Mouse (Mus musculus) heart, postnatal 36 days (tissue): Measurements from ENCODE around the gene Gm21988. TPM values are rescaled to one million over a fixed set of nuclear protein-coding genes. Genes with fewer than 3 reads are reported as not detected.

Experiments used
- DNase-seq, 2 experiments: peaks; one replicate each; pipeline ENCODE4 v3.0.0; 2021 to 2022
- intact Hi-C: fragments of 180-260 bp; cut with DNase I; formaldehyde crosslinking; loops from one replicate; pipeline ENCODE4 v1.15.1; 2025
- microRNA-seq, 2 experiments: library from miRNA; unstranded; fragments of <30 nt; microRNA quantifications; one replicate each; pipeline ENCODE4 v1.2.0; 2021; ENCODE audit warnings: borderline number of aligned reads in 2 of 2
- total RNA-seq, 2 experiments: library from RNA; stranded (reverse); gene quantifications; 2 replicates each; pipeline ENCODE4 v1.2.3; 2021

Gm21988 gene
- total RNA-seq, 2 experiments from 2014 or later = 2.1 to 3.3 TPM

DNA sequence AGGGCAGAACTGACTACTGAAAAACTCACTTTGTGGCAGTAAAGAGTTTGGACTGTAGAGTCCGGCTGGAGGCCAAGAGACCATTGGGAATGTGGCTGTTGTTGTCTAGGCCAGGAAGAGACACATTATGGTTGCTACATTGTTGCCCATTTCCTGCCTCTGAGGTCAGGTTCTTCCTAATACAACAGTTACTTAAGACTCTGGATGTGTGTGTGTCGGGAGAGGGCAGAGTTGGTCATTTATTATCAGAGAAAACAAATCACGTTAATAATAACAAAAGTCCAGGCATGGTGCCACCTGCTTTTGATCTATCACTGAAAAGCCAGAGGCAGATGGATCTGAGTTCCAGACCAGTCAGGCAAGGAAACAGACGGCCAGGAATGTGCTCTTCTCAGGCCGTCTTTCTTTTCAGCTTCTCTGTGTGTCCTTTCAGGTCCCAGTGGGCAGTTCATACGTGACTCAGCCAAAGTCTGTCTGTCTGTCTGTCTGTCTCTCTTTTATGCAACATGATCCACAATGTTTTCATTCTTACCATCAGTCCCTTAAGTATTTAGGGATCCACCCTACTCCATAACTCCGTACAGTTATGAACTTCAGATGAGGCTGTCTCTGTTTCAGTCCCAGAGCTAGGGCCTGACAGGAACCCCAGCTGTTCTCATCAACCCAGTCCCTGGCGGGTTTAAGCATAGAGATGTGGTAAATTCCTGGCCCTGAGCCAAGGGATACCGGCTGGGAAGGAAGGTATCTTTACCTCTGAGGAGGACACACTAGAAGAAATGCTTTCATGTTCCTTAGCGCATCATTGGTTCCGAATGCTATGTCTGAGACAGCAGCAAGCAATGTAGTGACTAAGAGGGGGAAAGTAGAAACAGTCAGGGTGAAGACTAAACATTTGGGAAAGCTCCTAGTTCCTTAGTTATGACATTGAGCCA, 46.0 kb downstream of the Gm21988 start:
- intact Hi-C loops = no loop called here

DNA sequence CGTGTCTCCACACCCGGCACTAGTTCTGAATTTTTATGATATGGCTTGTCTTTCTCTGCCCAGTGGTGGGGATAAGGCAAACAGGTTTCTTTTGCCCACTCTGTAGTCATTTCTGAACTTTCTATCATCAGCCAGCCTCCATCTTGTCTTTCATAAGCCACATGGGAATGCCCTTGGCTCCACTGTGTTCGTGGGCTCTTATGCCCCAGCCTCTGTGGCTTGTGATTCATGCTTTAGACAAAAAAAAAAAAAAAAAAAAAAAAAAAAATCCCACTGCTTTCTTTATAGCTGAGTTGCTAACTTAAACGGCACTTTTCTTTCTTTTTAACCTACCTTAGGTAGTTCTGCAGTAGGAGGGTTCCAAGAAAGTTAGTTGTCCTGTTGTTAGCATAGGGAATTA, 47.5 kb downstream of the Gm21988 start:
- no peak for DNase-seq
- intact Hi-C loops = no loop called here

More for the DNA sequence above, 46.0 kb downstream of the Gm21988 start:
- no peak for DNase-seq

DNA sequence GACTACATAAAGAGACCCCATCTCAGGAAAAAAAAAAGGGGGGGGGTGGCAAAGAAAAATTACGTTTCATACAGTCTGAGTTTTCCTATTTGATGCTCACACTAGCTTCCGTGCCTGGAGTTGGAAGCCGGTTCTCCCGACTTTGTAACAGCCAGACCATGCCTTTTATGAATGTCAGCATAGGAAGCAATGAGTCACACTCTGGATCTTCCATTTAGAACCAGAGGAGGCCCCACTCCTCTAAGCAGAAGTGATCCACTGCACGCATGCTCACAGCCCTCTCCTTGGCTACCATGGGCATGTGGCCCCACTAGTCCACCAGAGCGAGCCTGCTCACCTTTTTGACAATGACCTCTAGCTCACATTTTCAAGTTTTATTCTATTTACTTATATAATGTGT, 48.4 kb downstream of the Gm21988 start:
- no peak for DNase-seq
- intact Hi-C loops = no loop called here

DNA sequence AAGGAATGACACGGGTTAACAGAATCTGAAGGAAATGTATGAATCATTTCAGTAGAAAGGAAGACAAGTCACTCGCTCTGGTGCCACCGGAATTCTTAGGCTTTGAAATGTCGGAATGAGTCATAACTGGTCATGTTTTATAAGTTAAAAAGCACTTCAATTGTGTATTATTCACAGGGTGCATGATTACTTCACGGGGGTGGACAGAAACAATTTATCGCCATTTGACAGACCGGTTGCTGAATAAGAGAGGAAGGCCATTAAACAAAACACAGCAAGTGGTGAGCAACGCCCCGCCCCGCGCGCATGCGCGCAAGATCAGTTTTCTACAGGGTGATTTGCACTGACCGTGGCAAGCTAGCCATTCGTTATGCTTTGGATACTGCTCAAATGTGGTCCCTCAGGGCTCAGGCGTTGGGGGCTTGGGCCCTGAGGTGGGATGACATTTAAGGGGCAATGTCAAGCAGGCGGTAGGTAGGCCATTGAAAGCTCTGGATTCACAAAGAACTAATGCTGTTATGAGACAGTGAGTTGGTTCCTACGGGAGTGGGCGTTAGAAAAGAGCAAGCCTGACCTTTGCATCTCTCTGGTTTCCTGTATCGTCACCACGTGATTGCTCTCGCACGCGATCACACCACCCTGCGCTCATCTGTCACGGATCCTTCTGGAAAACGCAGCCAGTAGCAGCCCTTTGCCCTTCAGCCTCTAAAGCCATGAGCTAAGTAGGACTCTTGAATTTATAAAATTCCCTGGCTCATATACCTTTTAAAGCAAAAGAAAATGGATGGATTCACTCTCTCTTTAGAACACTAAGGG, 50.1 kb downstream of the Gm21988 start:
- intact Hi-C loops = no loop called here
- DNase-seq = no peak

Small RNAs within 50 kb of the gene (microRNA-seq; reads per million reads assigned to microRNA genes)
- gene Mir195a = 1,485 to 1,644 reads per million in 2 experiments
- gene Mir497 = 0 reads per million in 2 experiments
- gene Mir497b = 0 reads per million in 2 experiments

Other genes starting within 250 kb of the Gm21988 start
- gene Gabarap, start 248.7 kb downstream of the Gm21988 start, total RNA-seq = 100 to 1,000 TPM; 306 to 329 TPM
- gene Phf23, start 244.1 kb downstream of the Gm21988 start, total RNA-seq = 10 to 100 TPM; 23.1 to 23.4 TPM
- gene Dvl2, start 239.2 kb downstream of the Gm21988 start, total RNA-seq = 1 to 10 TPM; 5.0 to 6.1 TPM
- 1,000 to 10,000 TPM; 1,292 to 1,425 TPM for gene Acadvl, start 224.4 kb downstream of the Gm21988 start, total RNA-seq
- gene Dlg4, start 222.9 kb downstream of the Gm21988 start, total RNA-seq = 1 to 10 TPM; 6.3 to 7.4 TPM
- gene Asgr1, start 185.7 kb downstream of the Gm21988 start, total RNA-seq = not detected
- not detected for gene Asgr2, start 147.2 kb downstream of the Gm21988 start, total RNA-seq
- 1 to 10 TPM; 4.2 to 5.8 TPM for gene Mgl2, start 109.5 kb downstream of the Gm21988 start, total RNA-seq
- gene Clec10a, start 83.6 kb downstream of the Gm21988 start, total RNA-seq = 1 to 10 TPM; 2.7 to 3.3 TPM
- gene Slc16a11, start 27.1 kb downstream of the Gm21988 start, total RNA-seq = under 1 TPM; 0.28 to 0.30 TPM
- gene Slc16a13, start 18.8 kb downstream of the Gm21988 start, total RNA-seq = 1 to 10 TPM; 3.3 to 3.9 TPM
- gene Bcl6b, start 10.0 kb downstream of the Gm21988 start, total RNA-seq = 10 to 100 TPM; 19.7 to 20.0 TPM
- gene 0610010K14Rik, start 1.9 kb downstream of the Gm21988 start, total RNA-seq = 10 to 100 TPM; 32.7 to 38.0 TPM
- 100 to 1,000 TPM; 106 to 113 TPM for gene Rnasek, start within 50 bp of the Gm21988 start, total RNA-seq
- 1 to 10 TPM; 2.5 to 3.7 TPM for gene Alox12, start 15.5 kb upstream of the Gm21988 start, total RNA-seq
- not detected for gene Alox12e, start 82.8 kb upstream of the Gm21988 start, total RNA-seq
- 10 to 100 TPM in 1 of 2 experiments, 1 to 10 TPM in 1; 5.4 to 10.2 TPM for gene Alox15, start 112.2 kb upstream of the Gm21988 start, total RNA-seq
- gene Pelp1, start 170.2 kb upstream of the Gm21988 start, total RNA-seq = 10 to 100 TPM; 19.4 to 22.1 TPM
- gene Arrb2, start 192.8 kb upstream of the Gm21988 start, total RNA-seq = 10 to 100 TPM; 14.8 to 15.4 TPM
- gene Med11, start 212.1 kb upstream of the Gm21988 start, total RNA-seq = 1 to 10 TPM; 8.9 to 9.7 TPM
- 1 to 10 TPM; 1.8 to 2.2 TPM for gene Zmynd15, start 219.6 kb upstream of the Gm21988 start, total RNA-seq
- 10 to 100 TPM in 1 of 2 experiments, 1 to 10 TPM in 1; 9.6 to 10.9 TPM for gene Cxcl16, start 220.2 kb upstream of the Gm21988 start, total RNA-seq